Mouse (Mus musculus): ENCODE measurements at regions not wholly inside any gene's neighbourhood (a gene's known extent, or its start where the extent isn't known, plus 50 kb on each side); places are given as distances from the start of the nearest gene placed in this dataset.
"Not testable (repeated sequence)": the region's sequence is repeated elsewhere in the genome, so short reads cannot be mapped to it uniquely, and the experiment has no call there.

DNA sequence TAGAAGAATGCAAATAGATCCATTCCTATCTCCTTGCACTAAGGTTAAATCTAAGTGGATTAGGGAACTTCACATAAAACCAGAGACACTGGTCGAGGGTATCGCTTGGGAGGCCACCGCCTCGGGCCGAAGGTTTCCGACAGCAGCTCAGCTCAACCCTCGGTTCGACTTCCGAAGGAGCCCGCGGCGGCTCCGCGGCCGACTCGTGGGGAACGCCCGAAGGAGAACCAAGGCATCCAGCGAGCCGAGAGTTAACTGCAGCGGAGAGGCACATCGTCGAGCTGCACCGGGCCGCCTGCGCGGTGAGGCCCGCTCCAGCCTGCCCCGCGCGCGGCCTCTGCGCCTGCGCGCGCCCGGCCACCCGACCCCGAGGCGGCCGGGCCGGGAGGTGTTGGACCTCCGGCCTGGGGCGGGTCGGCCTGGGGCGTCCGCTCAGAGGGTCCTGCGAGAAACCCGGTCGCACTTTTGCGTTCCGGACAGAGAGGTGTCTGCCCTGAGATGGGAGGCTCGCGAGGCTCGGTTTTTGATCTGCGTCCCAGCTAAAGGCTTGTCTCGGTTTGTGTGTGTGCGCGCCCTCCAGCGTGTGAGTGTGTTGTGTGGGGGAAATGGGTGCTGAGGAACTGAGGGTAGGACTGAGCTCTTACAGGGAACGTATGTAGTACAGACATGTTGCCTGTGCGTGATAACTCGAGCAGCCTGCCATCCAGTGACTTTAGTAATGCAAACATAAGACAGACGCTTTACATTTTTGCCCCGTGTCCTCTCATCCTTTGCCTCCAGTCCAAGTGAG, 50.9 kb upstream of the Vmn2r9 start:
- H3K36me3 ChIP-seq; H3K4me1 ChIP-seq (replicated peaks); H3K9me3 ChIP-seq; H3K27ac ChIP-seq; H3K9ac ChIP-seq; H3K27me3 ChIP-seq: not testable (repeated sequence)
- ATAC-seq (ENCODE audit: low FRiP score), result peak; percentile 99
- H3K4me3 ChIP-seq, result peak overlapping the region; percentile 33
- peak overlapping the region; percentile 46 for H3K4me2 ChIP-seq
- WGBS, result 4% methylated on average over 29 of the region's 65 CpGs

Measured in hindbrain, embryonic 13.5 days (tissue).